In genomic region chr13:65278383-65279341, GRCm38 (mm10) we compare ENCODE assay signal across 7 mouse cellular contexts. TPM values are rescaled to one million over a fixed set of nuclear protein-coding genes. Genes with fewer than 3 reads are reported as not detected.
DNase-seq lines count a peak whose midpoint lies in the region; ATAC-seq lines count a peak whose summit lies in the region.

Gene Zfp369, plus strand, starts transcription at chr13:65278814.

- peak; percentile 93 for DNase-seq in adrenal gland, postnatal 25 days
- peak; percentile 99 for DNase-seq in heart, adult 11 months
- peak; percentile 95 for DNase-seq in kidney, adult 18-20 months
- peak; percentile 95 for DNase-seq in limb, embryonic 11.5 days (ENCODE audit: low spot score)
- DNase-seq in midbrain, embryonic 14.5 days: peak; percentile 96
- DNase-seq in spleen, adult 18-20 months: peak; percentile 83 to 90

- peak within 1 kb of the TSS; percentile 66 for H3K9ac ChIP-seq in embryonic facial prominence, embryonic 12.5 days
- peak within 1 kb of the TSS; percentile 64 for H3K9ac ChIP-seq in limb, embryonic 11.5 days (ENCODE audit: low read length)
- peak within 1 kb of the TSS; percentile 64 for H3K9ac ChIP-seq in midbrain, embryonic 14.5 days (replicated peaks; ENCODE audit: low read length)

- H3K9me3 ChIP-seq in embryonic facial prominence, embryonic 12.5 days: peaks cover 14% of the 10 kb centered on the region
- H3K9me3 ChIP-seq in limb, embryonic 11.5 days (ENCODE audit: control insufficient read depth, low read length): no peaks in the 10 kb centered on the region; the same call in 1 of the 2 replicates
- H3K9me3 ChIP-seq in midbrain, embryonic 14.5 days (ENCODE audit: control insufficient read depth, low read length): peaks cover 29% of the 10 kb centered on the region

- peak within 1 kb of the TSS; percentile 67 for H3K4me3 ChIP-seq in embryonic facial prominence, embryonic 12.5 days
- peak within 1 kb of the TSS; percentile 63 for H3K4me3 ChIP-seq in limb, embryonic 11.5 days (ENCODE audit: low read depth, low read length)
- H3K4me3 ChIP-seq in midbrain, embryonic 14.5 days (replicated peaks; ENCODE audit: low read depth, low read length): peak within 1 kb of the TSS; percentile 57

- H3K4me1 ChIP-seq in embryonic facial prominence, embryonic 12.5 days: no peaks in the 10 kb centered on the region
- no peaks in the 10 kb centered on the region for H3K4me1 ChIP-seq in limb, embryonic 11.5 days (ENCODE audit: control insufficient read depth, insufficient read depth, low read length)
- H3K4me1 ChIP-seq in midbrain, embryonic 14.5 days (ENCODE audit: control insufficient read depth, insufficient read depth, low read length): no peaks in the 10 kb centered on the region

- under 1% methylated on average over 50 of the region's 50 CpGs for WGBS in embryonic facial prominence, embryonic 12.5 days
- WGBS in limb, embryonic 11.5 days: under 1% methylated on average over 50 of the region's 50 CpGs
- under 1% methylated on average over 50 of the region's 50 CpGs for WGBS in midbrain, embryonic 14.5 days

- peak within 1 kb of the TSS; percentile 84 for H3K27ac ChIP-seq in embryonic facial prominence, embryonic 12.5 days
- H3K27ac ChIP-seq in limb, embryonic 11.5 days (replicated peaks; ENCODE audit: low read depth, low read length): no peak within 1 kb of the TSS
- H3K27ac ChIP-seq in midbrain, embryonic 14.5 days (replicated peaks; ENCODE audit: low read depth, low read length): peak within 1 kb of the TSS; percentile 79

- peak within 1 kb of the TSS; percentile 51 for H3K4me2 ChIP-seq in embryonic facial prominence, embryonic 12.5 days (replicated peaks)
- peak within 1 kb of the TSS; percentile 49 for H3K4me2 ChIP-seq in limb, embryonic 11.5 days (ENCODE audit: low read depth, severe bottlenecking)
- peak within 1 kb of the TSS; percentile 62 for H3K4me2 ChIP-seq in midbrain, embryonic 14.5 days (ENCODE audit: low read length)

- peak; percentile 98 for ATAC-seq in embryonic facial prominence, embryonic 12.5 days (ENCODE audit: insufficient number of reproducible peaks, insufficient read depth, low FRiP score, low TSS enrichment)
- peak; percentile 99 for ATAC-seq in limb, embryonic 11.5 days (ENCODE audit: insufficient number of reproducible peaks, low FRiP score, low TSS enrichment, low read depth)
- ATAC-seq in midbrain, embryonic 14.5 days (ENCODE audit: low FRiP score, low TSS enrichment): peak; percentile 97

- no peaks in the 10 kb centered on the region for H3K27me3 ChIP-seq in embryonic facial prominence, embryonic 12.5 days
- H3K27me3 ChIP-seq in limb, embryonic 11.5 days (ENCODE audit: control insufficient read depth, insufficient read depth, low read length): no peaks in the 10 kb centered on the region
- no peaks in the 10 kb centered on the region for H3K27me3 ChIP-seq in midbrain, embryonic 14.5 days (ENCODE audit: control insufficient read depth, insufficient read depth, low read length)

- peaks cover 15% of the 10 kb centered on the region for H3K36me3 ChIP-seq in embryonic facial prominence, embryonic 12.5 days
- no peaks in the 10 kb centered on the region; the same call in 1 of the 2 replicates for H3K36me3 ChIP-seq in limb, embryonic 11.5 days (ENCODE audit: control insufficient read depth, insufficient read depth, low read length)
- peaks cover 3% of the 10 kb centered on the region; the same call in 1 of the 2 replicates for H3K36me3 ChIP-seq in midbrain, embryonic 14.5 days (ENCODE audit: control insufficient read depth, insufficient read depth, low read length)

RNA-seq across cellular contexts. Expression of gene Zfp369, which starts in this region (rescaled TPM):
- total RNA-seq in adrenal gland, postnatal 25 days (2021): 32.0 and 32.4 TPM in 2 replicates
- polyA plus RNA-seq in embryonic facial prominence, embryonic 12.5 days (2016; fragmentation: Nextera tagmentation; extraction: Ambion mirVana): 19.2 and 20.8 TPM in 2 replicates
- 19.7 and 23.0 TPM in 2 replicates for polyA plus RNA-seq in limb, embryonic 11.5 days (2014; fragmentation: Nextera tagmentation; extraction: Ambion mirVana)
- polyA plus RNA-seq in midbrain, embryonic 14.5 days (2014; fragmentation: Nextera tagmentation; extraction: Ambion mirVana): 25.7 and 27.3 TPM in 2 replicates
